Mouse (Mus musculus): Measurements from ENCODE around the gene Lonp2.

The Lonp2 gene

GRCm38 (mm10) chr8:86630212-86630611 lies 6.4 kb downstream of the Lonp2 start:
- no peak for DNase-seq

DNA sequence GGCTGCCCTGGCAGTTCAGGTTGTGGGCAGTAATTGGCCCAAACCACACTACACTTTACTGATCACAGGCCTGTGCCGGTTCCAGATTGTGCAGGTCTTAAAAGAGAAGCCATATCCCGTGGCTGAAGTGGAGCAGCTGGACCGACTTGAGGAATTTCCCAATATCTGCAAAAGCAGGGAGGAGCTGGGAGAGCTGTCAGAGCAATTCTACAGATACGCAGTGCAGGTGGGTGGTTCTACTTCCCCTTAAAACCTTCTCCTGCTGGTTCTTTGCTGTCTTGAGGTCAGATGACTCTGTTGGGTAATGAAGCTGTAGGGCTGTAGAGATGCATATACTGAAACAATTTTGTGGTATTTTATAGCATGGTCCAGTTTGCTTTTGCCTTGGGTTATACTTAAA lies 7.6 kb downstream of the Lonp2 start:
- DNase-seq, result peak; percentile 16

DNA sequence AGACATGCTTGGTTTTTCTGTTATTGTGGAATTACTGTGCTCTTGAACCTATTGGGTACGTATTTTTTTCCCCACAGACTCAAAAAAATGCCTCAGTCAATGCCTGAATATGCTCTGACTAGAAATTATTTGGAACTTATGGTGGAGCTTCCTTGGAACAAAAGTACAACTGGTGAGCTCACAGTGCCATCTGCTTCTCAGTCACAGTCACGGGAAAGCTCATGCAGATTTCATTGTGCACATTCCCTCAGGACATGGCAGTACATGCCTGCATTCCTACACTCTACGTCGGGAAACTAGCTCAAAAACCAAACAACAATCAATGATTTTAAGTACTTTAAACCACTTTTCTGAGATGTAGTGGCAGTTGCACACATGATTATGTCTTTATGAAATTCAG lies 14.0 kb downstream of the Lonp2 start:
- DNase-seq, result no peak

DNA sequence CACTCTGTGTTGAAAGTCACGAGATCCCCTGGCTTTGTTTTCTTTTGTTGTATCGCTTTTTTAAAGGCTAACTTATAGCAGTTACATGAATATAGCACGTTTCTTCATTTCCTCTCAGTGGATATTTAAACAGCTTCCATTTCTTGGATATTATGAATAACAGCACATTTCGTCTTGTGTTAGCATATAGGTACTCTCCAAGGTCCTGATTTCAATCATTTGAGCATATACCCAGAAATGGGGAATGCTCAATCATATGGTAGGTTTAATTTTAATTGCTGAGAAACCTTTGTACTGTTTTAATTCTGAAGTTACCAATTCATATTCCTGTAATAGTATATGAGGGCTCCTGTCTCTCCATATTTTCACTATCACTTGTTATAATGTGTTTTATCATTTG lies 15.1 kb downstream of the Lonp2 start:
- no peak for DNase-seq

DNA sequence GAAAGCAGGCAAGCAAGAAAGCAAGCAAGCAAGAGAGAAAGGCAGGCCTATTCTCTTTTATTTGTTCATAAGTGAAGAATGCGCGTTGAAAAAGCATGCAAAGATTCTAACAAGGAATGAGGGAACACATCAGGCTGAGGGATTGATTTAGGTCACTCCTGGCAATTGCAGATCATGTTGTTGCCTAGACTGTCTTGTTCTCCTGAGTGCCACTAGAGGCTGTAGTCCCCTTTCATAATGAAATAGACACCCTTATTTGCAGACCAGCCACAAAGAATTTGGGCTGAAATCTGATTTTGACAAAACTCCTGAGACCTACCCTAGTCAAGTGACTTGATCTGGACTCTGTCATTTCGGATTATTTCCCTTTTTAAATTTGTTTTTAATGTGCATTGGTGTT lies 18.8 kb downstream of the Lonp2 start:
- no peak for DNase-seq

DNA sequence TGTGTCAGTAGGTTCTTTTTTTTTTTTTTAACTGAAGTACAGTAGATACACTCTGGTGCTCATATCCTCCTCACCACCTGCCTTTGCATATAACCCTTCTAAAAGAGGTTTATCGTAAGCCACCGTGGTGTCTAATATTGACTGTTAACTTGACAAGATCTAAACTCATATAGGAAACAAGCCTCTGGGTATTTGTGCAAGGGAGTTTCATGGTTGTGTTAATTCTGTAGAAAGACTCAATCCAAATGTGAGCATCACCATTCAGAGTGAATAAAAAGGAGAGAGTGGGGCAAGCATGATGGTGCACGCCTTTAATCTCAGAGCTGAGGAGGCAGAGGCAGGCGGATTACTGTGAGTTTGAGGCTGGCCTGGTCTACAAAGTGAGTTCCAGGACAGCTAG lies 20.8 kb downstream of the Lonp2 start:
- DNase-seq, result no peak

DNA sequence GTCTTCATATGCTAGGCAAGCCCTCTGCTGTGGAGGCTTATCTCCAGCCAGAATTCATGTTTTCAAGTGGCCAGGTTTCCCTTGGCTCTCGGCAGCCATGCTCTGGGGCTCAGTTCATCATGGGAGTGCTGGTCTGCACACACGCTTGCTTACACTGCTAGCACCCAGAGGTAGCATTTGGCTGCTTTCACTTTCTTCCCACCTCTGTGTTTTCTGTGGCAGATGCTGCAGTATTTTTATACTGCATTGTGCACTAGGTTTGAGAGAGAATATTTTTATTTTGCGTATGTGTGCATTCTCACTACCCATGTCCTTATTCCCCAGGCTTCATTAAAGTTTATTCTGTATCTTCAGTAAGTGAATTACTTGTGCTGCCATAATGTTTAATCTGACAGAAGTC lies 23.9 kb downstream of the Lonp2 start:
- DNase-seq, result no peak

DNA sequence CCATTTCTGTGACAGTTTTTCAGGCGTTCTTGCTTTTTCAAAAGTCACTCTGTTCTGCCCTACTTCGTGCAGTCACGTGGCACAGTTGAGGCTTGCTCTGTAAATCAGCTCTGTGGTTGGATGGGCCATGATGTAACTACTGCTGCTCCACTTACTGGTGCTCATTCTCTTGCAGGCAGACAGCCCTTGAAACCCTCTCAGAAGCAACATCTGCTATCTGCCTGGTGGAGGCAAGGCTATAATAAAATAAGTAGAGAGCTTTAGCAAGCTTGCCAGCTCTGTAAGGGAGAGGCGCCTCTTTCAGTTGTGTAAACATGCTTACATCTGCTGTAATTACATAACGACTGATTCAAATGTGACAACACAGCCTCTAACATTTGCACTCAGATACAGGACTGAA lies 27.6 kb downstream of the Lonp2 start:
- DNase-seq, result no peak

- DNase-seq, result no peak
Measured at GRCm38 (mm10) chr8:86652546-86652945, 28.7 kb downstream of the Lonp2 start.

- DNase-seq, result no peak
Measured at GRCm38 (mm10) chr8:86654578-86654977, 30.7 kb downstream of the Lonp2 start.

- no peak for DNase-seq
Measured at GRCm38 (mm10) chr8:86668750-86669149, 44.9 kb downstream of the Lonp2 start.

DNA sequence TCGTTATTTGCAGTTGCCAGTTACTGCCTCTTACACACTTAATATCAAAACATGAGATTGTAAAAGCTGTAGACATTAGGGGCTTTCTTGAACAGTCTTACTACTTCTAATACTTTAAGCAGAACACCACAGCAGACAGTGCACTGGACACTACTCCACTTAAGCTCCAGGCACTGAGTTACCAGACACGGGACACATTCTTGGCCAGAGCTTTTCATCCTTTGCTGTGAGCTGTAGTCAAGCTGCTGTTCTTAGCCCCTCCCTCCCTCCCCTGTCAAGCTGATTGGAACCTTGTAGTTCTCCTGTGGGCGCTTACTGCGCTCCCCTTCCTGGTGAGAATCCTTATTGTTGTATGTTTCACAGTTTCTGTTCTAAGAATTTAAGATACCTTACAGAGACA lies 45.4 kb downstream of the Lonp2 start:
- DNase-seq, result no peak

DNA sequence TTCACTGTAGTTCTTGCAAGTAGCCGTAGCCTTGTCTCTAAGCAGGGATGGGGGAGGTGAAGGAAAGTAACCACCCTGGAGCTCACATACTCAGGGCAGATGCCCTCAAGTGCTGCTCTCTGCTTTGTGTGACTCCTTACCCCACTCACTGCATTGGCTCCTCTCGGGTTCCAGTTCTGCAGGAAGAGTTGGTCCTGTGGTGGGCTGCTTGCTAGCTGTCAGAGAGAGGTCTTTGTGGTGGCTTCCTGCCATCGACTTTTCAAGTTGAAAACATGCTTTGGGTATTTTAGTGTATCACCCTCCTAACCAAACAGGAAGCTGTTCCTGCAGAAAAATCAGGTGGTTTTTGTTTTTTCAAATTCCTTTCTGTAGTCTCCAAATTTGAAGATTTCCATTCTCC lies 62.8 kb downstream of the Lonp2 start:
- DNase-seq, result no peak

GRCm38 (mm10) chr8:86692107-86692506 lies 68.3 kb downstream of the Lonp2 start:
- DNase-seq, result no peak

- DNase-seq, result no peak
Measured at GRCm38 (mm10) chr8:86694011-86694410, 70.2 kb downstream of the Lonp2 start.

DNA sequence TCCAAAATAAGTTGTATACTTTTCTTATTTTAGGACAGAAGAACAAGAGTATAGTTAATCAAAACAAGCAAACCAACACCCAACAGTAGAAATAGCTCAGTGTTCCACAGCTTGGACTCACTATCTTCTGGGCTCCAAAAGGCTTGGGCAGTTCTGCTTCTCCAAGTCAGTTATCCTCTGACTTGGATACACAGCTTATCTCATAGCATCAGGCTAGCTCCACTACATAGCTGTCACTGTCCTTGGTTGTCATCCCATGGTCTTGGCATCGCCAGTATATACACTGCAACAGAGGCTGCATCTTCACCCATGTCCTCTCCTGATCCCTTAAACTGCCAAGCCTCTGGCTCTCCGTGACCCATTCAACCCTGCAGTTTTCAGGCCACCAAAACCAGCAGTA lies 71.9 kb downstream of the Lonp2 start:
- no peak for DNase-seq

DNA sequence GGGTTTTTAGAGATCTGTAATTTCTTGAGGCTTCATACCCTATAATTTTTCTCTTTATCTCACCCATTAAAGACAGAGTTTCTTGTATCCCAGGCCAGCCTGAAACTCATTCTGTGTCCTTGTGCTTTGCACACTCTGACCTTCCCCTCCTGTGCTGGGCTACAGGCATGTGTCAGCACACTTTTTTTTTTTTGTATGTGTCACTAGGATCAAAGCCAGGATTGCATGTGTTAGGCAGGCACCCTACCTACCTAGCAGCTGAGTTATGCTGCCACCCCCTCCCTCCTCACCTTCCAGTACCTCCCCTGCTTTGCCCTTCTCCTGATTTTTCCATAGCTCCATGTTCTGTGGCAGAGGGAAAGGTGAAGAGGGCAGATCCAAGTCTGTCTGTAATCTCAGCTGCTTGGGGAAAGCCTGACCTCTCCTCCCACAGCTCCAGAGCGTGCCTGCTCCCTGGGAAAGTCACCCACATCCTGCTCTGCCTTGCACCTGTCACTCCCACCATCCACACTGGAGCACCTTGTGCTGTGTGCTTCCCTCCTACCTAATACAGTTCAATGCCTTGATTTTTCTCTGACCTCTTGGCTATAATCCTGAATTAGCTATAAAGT lies 75.1 kb downstream of the Lonp2 start:
- DNase-seq, result no peak

- DNase-seq, result no peak
Measured at GRCm38 (mm10) chr8:86699471-86699870, 75.6 kb downstream of the Lonp2 start.

DNA sequence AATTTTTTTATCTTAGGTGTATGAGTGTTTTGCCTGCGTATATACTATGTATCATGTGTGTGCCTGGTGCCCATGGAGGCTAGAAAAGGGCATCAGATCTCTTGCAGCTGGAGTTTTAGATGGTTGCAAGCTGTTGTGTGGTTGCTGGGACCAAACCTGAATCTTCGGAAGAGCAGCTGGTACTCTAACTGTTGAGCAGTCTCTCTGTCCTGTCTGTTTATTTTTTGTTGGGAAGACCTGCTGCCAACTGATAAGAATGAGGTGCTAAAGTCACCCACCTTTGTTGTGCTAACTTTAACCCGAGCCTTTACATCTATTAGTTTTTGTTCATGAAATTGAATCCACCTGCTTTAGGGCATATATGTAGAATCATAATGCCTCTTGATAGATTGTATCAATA lies 78.6 kb downstream of the Lonp2 start:
- DNase-seq, result no peak

DNA sequence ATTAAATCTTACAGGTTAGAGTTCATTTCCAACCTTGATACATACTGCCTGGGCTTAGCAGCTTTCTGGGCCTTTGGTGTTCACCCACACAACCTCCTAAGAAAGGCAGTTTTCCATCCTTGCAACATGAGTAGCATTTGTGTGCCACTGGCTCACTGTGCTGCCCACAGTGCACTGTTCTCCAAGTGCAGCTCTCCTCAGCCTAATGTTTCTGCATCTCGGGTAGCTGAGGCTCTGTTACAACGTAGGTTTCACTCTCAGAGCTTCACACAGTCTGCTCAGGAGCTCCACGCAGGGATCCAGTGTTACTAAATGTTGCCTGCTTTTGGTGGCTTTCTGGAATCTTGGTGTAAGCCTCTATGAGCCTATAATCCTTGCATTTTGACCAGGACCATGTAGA lies 81.5 kb downstream of the Lonp2 start:
- no peak for DNase-seq

DNA sequence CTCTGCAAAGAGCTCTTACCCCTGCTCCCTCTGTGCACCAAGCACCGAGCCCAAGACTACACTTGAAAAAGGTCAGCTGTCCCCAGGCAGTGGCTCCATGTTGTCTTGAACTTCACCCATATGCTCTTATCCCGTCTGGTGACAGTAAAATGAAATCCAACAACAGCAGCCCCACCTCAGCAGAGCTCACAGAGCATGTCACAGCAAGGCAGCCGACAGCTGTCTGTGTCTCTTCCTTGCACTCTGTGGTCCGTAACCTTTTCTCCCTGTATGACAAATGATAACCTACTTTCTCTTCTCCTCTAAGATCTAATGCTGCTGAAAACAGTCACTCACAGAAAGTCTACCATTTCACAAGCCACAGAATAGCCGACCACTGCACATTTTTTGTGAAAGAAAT lies 82.9 kb downstream of the Lonp2 start:
- DNase-seq, result no peak

- DNase-seq, result no peak
Measured at GRCm38 (mm10) chr8:86707873-86708272, 84.0 kb downstream of the Lonp2 start.

DNA sequence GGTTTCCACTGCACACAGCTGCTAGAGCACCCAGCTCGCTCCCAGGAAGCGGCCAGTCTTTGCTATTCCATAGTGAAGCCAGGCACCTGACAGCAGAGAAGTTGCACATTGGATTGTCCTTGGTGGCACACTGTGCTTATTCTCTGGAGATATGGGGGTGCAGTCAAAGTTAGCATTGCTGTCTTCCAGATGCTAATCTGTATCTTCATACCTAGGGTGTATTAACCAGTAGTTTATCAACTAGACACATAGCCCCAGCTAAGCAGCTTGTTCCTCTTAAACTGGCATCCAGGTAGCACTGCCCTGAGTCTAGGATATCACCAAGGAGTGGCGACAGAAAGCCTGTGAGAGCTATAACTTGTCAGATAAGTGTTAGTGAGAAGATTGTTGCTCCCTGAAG lies 88.8 kb downstream of the Lonp2 start:
- no peak for DNase-seq

DNA sequence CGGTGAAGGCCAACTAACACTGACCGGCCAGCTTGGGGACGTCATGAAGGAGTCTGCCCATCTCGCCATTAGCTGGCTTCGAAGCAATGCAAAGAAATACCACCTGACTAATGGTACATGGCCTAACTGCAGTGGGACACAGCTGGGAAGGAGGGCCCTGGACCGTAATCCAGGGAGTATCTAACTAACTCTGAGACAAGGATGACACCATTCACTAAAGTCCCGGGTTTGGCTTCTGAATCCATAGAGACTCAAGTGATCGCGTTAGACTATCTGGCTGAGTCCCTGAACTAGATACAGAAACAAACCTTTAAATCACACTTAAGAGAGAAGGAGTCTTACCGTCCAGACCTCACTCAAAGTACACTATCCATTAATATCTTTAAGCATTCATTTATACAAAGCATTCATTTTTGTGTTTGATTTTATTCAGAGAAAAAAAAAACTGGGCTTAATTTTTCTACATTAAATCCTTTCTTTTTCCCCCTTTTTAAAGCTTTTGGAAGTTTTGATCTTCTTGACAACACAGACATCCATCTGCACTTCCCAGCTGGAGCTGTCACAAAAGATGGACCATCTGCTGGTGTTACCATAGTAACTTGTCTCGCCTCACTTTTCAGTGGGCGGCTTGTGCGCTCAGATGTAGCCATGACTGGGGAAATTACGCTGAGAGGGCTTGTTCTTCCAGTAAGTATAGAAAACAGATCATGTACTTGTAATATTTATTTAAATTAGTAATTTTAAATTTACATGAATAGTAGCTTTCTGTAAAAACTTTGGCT lies 89.8 kb downstream of the Lonp2 start:
- no peak for DNase-seq

Data from lung, postnatal 14 days (tissue).